10 mouse cellular contexts compared by ENCODE assay signal in the genomic region with DNA sequence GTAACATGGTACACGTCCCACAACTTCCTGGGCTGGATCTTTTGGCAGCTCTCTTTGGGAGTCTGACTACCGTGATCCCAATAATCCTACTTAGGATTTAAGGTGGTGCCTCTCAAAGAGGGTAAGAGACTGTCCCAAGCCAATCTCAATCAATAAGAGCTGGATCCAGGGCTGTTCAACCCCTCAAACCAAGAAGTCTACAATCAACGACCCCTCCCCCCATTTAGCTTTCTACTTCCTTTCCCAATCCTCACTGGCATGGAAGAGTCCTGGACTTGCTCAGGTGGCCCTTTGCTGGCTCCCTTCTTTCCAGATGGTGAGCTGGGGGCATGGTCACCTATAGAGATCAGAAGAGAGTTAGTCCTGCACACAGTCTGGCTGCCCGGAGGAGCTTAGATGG. TPM values are rescaled to one million over a fixed set of nuclear protein-coding genes. Genes with fewer than 3 reads are reported as not detected.
DNase-seq lines count a peak whose midpoint lies in the region; ATAC-seq and TF ChIP-seq lines count a peak whose summit lies in the region.
"Had no signal": no experiment of that assay in that cellular context is flagged by ENCODE, and none has a peak within 500 bp of the region (broad histone marks: within the 10 kb centered on the region; RNA-seq: fewer than 3 reads in every experiment).

No protein-coding gene starts in this region.

- H3K27me3 ChIP-seq in hindbrain, embryonic 10.5 days (ENCODE audit: insufficient read depth, poor library complexity, severe bottlenecking): no peaks in the 10 kb centered on the region
- no peaks in the 10 kb centered on the region for H3K27me3 ChIP-seq in hindbrain, embryonic 11.5 days (ENCODE audit: control insufficient read depth, insufficient read depth, low read length)
- no peaks in the 10 kb centered on the region for H3K27me3 ChIP-seq in embryonic facial prominence, embryonic 12.5 days
- H3K27me3 ChIP-seq in embryonic facial prominence, embryonic 15.5 days: no peaks in the 10 kb centered on the region
- H3K27me3 ChIP-seq in liver, embryonic 14.5 days (ENCODE audit: control insufficient read depth, insufficient read depth, low read length): no peaks in the 10 kb centered on the region

- H3K9ac ChIP-seq in hindbrain, embryonic 11.5 days (ENCODE audit: low read depth, low read length): no peak overlapping the region; the same call in 1 of the 2 replicates
- H3K9ac ChIP-seq in embryonic facial prominence, embryonic 12.5 days: no peak overlapping the region
- no peak overlapping the region for H3K9ac ChIP-seq in embryonic facial prominence, embryonic 15.5 days
- no peak overlapping the region for H3K9ac ChIP-seq in liver, embryonic 14.5 days (replicated peaks)

- H3K36me3 ChIP-seq in hindbrain, embryonic 10.5 days: peaks cover 50% of the 10 kb centered on the region
- H3K36me3 ChIP-seq in hindbrain, embryonic 11.5 days (ENCODE audit: control insufficient read depth, insufficient read depth, low read length): 0 out of 2 replicates have a peak, but pooled peaks cover 5% of the 10 kb centered on the region
- H3K36me3 ChIP-seq in embryonic facial prominence, embryonic 12.5 days: peaks cover 46% of the 10 kb centered on the region
- H3K36me3 ChIP-seq in embryonic facial prominence, embryonic 15.5 days: peaks cover 44% of the 10 kb centered on the region
- peaks cover 3% of the 10 kb centered on the region for H3K36me3 ChIP-seq in liver, embryonic 14.5 days (replicated peaks; ENCODE audit: control insufficient read depth, insufficient read depth, low read depth)

- no peak for DNase-seq in hindbrain, embryonic 10.5 days (ENCODE audit: low spot score)
- DNase-seq in hindbrain, embryonic 11.5 days (ENCODE audit: low spot score): no peak
- DNase-seq in liver, embryonic 14.5 days (ENCODE audit: low read depth in 3 of 3, low spot score in 3 of 3): no peak
- DNase-seq in adrenal gland, postnatal 36 days: no peak
- no peak for DNase-seq in left cerebral cortex, adult 2 months (ENCODE audit: extremely low spot score in 1 of 2, low spot score in 2 of 2)
- no peak for DNase-seq in layer of hippocampus, adult 9-11 months
- DNase-seq: adrenal gland, postnatal 25 days; spleen, adult 18-20 months had no signal

- H3K4me2 ChIP-seq in hindbrain, embryonic 11.5 days (replicated peaks; ENCODE audit: low read depth, low read length): no peak overlapping the region
- peak overlapping the region; percentile 81 for H3K4me2 ChIP-seq in embryonic facial prominence, embryonic 12.5 days (replicated peaks)
- peak overlapping the region; percentile 86 for H3K4me2 ChIP-seq in embryonic facial prominence, embryonic 15.5 days (replicated peaks)
- peak overlapping the region; percentile 99 for H3K4me2 ChIP-seq in liver, embryonic 14.5 days (ENCODE audit: low read depth)

- no peak for TF ChIP-seq EP300 in liver, embryonic 14.5 days (IDR thresholded peaks at IDR 0.05; ENCODE audit: low read depth)

- ATAC-seq in hindbrain, embryonic 11.5 days (ENCODE audit: low FRiP score): no peak
- ATAC-seq in embryonic facial prominence, embryonic 12.5 days (ENCODE audit: insufficient number of reproducible peaks, insufficient read depth, low FRiP score, low TSS enrichment): no peak
- ATAC-seq in embryonic facial prominence, embryonic 15.5 days (ENCODE audit: insufficient number of reproducible peaks, low FRiP score, low TSS enrichment, low read depth): no peak
- ATAC-seq in liver, embryonic 14.5 days (ENCODE audit: insufficient read depth): no peak

- peaks cover 40% of the 10 kb centered on the region for H3K4me1 ChIP-seq in hindbrain, embryonic 10.5 days (replicated peaks)
- H3K4me1 ChIP-seq in hindbrain, embryonic 11.5 days (replicated peaks; ENCODE audit: control insufficient read depth, insufficient read depth, low read length): peaks cover 6% of the 10 kb centered on the region
- peaks cover 15% of the 10 kb centered on the region for H3K4me1 ChIP-seq in embryonic facial prominence, embryonic 12.5 days
- H3K4me1 ChIP-seq in embryonic facial prominence, embryonic 15.5 days: peaks cover 37% of the 10 kb centered on the region
- H3K4me1 ChIP-seq in liver, embryonic 14.5 days (replicated peaks; ENCODE audit: control insufficient read depth in 2 of 2, insufficient read depth in 2 of 2, low read length in 1 of 2): peaks cover 15 to 24% of the 10 kb centered on the region in 2 experiments

- H3K27ac ChIP-seq in hindbrain, embryonic 10.5 days: no peak overlapping the region
- no peak overlapping the region for H3K27ac ChIP-seq in hindbrain, embryonic 11.5 days (ENCODE audit: low read depth, low read length)
- H3K27ac ChIP-seq in embryonic facial prominence, embryonic 12.5 days: 0 out of 2 replicates have a peak overlapping the region, but pooled peaks have one; percentile 98
- peak overlapping the region; percentile 39; the same call in 1 of the 2 replicates for H3K27ac ChIP-seq in embryonic facial prominence, embryonic 15.5 days (replicated peaks)
- H3K27ac ChIP-seq in liver, embryonic 14.5 days: no peak overlapping the region
- H3K27ac ChIP-seq in left cerebral cortex, adult 2 months: no peak overlapping the region

- no peak for TF ChIP-seq CTCF in liver, embryonic 14.5 days (IDR thresholded peaks at IDR 0.05; ENCODE audit: low read depth)
- no peak for TF ChIP-seq CTCF in left cerebral cortex, adult 2 months (IDR thresholded peaks at IDR 0.05)

- H3K9me3 ChIP-seq in hindbrain, embryonic 10.5 days: no peaks in the 10 kb centered on the region
- no peaks in the 10 kb centered on the region for H3K9me3 ChIP-seq in hindbrain, embryonic 11.5 days (ENCODE audit: control insufficient read depth, low read length)
- no peaks in the 10 kb centered on the region for H3K9me3 ChIP-seq in embryonic facial prominence, embryonic 12.5 days
- H3K9me3 ChIP-seq in embryonic facial prominence, embryonic 15.5 days (replicated peaks): no peaks in the 10 kb centered on the region
- no peaks in the 10 kb centered on the region for H3K9me3 ChIP-seq in liver, embryonic 14.5 days (ENCODE audit: control insufficient read depth, low read length)

- WGBS in hindbrain, embryonic 10.5 days: 97% methylated on average over 4 of the region's 4 CpGs
- 92% methylated on average over 4 of the region's 4 CpGs for WGBS in hindbrain, embryonic 11.5 days
- 91% methylated on average over 4 of the region's 4 CpGs for WGBS in embryonic facial prominence, embryonic 12.5 days
- WGBS in embryonic facial prominence, embryonic 15.5 days: 82% methylated on average over 4 of the region's 4 CpGs
- WGBS in liver, embryonic 14.5 days (ENCODE audit: insufficient replicate concordance): 78% methylated on average over 4 of the region's 4 CpGs

- H3K4me3 ChIP-seq in hindbrain, embryonic 10.5 days: peak overlapping the region; percentile 65
- no peak overlapping the region; the same call in 1 of the 2 replicates for H3K4me3 ChIP-seq in hindbrain, embryonic 11.5 days (ENCODE audit: low read depth, low read length)
- 0 out of 2 replicates have a peak overlapping the region, but pooled peaks have one; percentile 51 for H3K4me3 ChIP-seq in embryonic facial prominence, embryonic 12.5 days
- H3K4me3 ChIP-seq in embryonic facial prominence, embryonic 15.5 days (replicated peaks): peak overlapping the region; percentile 59; the same call in 1 of the 2 replicates
- H3K4me3 ChIP-seq in liver, embryonic 14.5 days (ENCODE audit: insufficient read depth in 1 of 2, low read depth in 2 of 2, low read length in 2 of 2): peak overlapping the region in 1 of 2 experiments; percentile 71; a peak in 1 of 4 replicates
- H3K4me3 ChIP-seq in left cerebral cortex, adult 2 months: no peak overlapping the region

- intact Hi-C loops in left cerebral cortex, adult 2 months (cut with DNase I): no loop called here

RNA-seq across cellular contexts. Expression of a gene that starts 1.4 kb away (rescaled TPM):
- polyA plus RNA-seq in hindbrain, embryonic 10.5 days (2016; fragmentation: Nextera tagmentation; extraction: Ambion mirVana): 43.7 and 51.4 TPM in 2 replicates
- polyA plus RNA-seq in hindbrain, embryonic 11.5 days (2014; fragmentation: Nextera tagmentation; extraction: Ambion mirVana): 38.8 and 44.3 TPM in 2 replicates
- polyA plus RNA-seq in embryonic facial prominence, embryonic 12.5 days (2016; fragmentation: Nextera tagmentation; extraction: Ambion mirVana): 44.1 and 46.6 TPM in 2 replicates
- polyA plus RNA-seq in embryonic facial prominence, embryonic 15.5 days (2015; fragmentation: Nextera tagmentation; extraction: Ambion mirVana): 44.1 and 45.2 TPM in 2 replicates
- 11.3 and 11.4 TPM in 2 replicates for polyA plus RNA-seq in liver, embryonic 14.5 days (2012; rRNA removed)
- 13.8 and 15.6 TPM in 2 replicates for polyA plus RNA-seq in liver, embryonic 14.5 days (2014; fragmentation: Nextera tagmentation; extraction: Ambion mirVana)
- 10 to 100 TPM; 23.1 to 30.7 TPM for total RNA-seq in adrenal gland, postnatal 36 days (2021)
- 10 to 100 TPM; 33.3 to 33.4 TPM for total RNA-seq in left cerebral cortex, adult 2 months (2021)

RNA-seq across cellular contexts. Expression of a gene that starts 3.5 kb away (rescaled TPM):
- 3,259 and 3,562 TPM in 2 replicates for polyA plus RNA-seq in hindbrain, embryonic 10.5 days (2016; fragmentation: Nextera tagmentation; extraction: Ambion mirVana)
- 3,904 and 4,056 TPM in 2 replicates for polyA plus RNA-seq in hindbrain, embryonic 11.5 days (2014; fragmentation: Nextera tagmentation; extraction: Ambion mirVana)
- polyA plus RNA-seq in embryonic facial prominence, embryonic 12.5 days (2016; fragmentation: Nextera tagmentation; extraction: Ambion mirVana): 2,582 and 2,586 TPM in 2 replicates
- 2,278 and 2,311 TPM in 2 replicates for polyA plus RNA-seq in embryonic facial prominence, embryonic 15.5 days (2015; fragmentation: Nextera tagmentation; extraction: Ambion mirVana)
- polyA plus RNA-seq in liver, embryonic 14.5 days (2012; rRNA removed): 432 and 443 TPM in 2 replicates
- 1,304 and 1,332 TPM in 2 replicates for polyA plus RNA-seq in liver, embryonic 14.5 days (2014; fragmentation: Nextera tagmentation; extraction: Ambion mirVana)
- 100 to 1,000 TPM; 659 to 740 TPM for total RNA-seq in adrenal gland, postnatal 36 days (2021)
- total RNA-seq in left cerebral cortex, adult 2 months (2021): 1,000 to 10,000 TPM; 1,296 to 1,301 TPM

RNA-seq across cellular contexts. Expression of a gene that starts 13.0 kb away (rescaled TPM):
- 62.7 and 71.3 TPM in 2 replicates for polyA plus RNA-seq in hindbrain, embryonic 10.5 days (2016; fragmentation: Nextera tagmentation; extraction: Ambion mirVana)
- 51.2 and 55.7 TPM in 2 replicates for polyA plus RNA-seq in hindbrain, embryonic 11.5 days (2014; fragmentation: Nextera tagmentation; extraction: Ambion mirVana)
- 145 TPM in 2 replicates for polyA plus RNA-seq in embryonic facial prominence, embryonic 12.5 days (2016; fragmentation: Nextera tagmentation; extraction: Ambion mirVana)
- polyA plus RNA-seq in embryonic facial prominence, embryonic 15.5 days (2015; fragmentation: Nextera tagmentation; extraction: Ambion mirVana): 219 and 226 TPM in 2 replicates
- 11.4 and 17.5 TPM in 2 replicates for polyA plus RNA-seq in liver, embryonic 14.5 days (2012; rRNA removed)
- polyA plus RNA-seq in liver, embryonic 14.5 days (2014; fragmentation: Nextera tagmentation; extraction: Ambion mirVana): 11.4 and 11.6 TPM in 2 replicates
- 10 to 100 TPM; 50.2 to 87.9 TPM for total RNA-seq in adrenal gland, postnatal 36 days (2021)
- total RNA-seq in left cerebral cortex, adult 2 months (2021): 10 to 100 TPM; 16.8 to 17.2 TPM

RNA-seq across cellular contexts. Expression of a gene that starts 16.8 kb away (rescaled TPM):
- polyA plus RNA-seq in hindbrain, embryonic 10.5 days (2016; fragmentation: Nextera tagmentation; extraction: Ambion mirVana): not detected in 2 replicates
- polyA plus RNA-seq in hindbrain, embryonic 11.5 days (2014; fragmentation: Nextera tagmentation; extraction: Ambion mirVana): 0.34 TPM in 1 of 2 replicates, not detected in the other
- polyA plus RNA-seq in embryonic facial prominence, embryonic 12.5 days (2016; fragmentation: Nextera tagmentation; extraction: Ambion mirVana): 0.15 TPM in 1 of 2 replicates, not detected in the other
- 0.16 TPM in 1 of 2 replicates, not detected in the other for polyA plus RNA-seq in embryonic facial prominence, embryonic 15.5 days (2015; fragmentation: Nextera tagmentation; extraction: Ambion mirVana)
- 0.81 TPM in 2 replicates for polyA plus RNA-seq in liver, embryonic 14.5 days (2012; rRNA removed)
- polyA plus RNA-seq in liver, embryonic 14.5 days (2014; fragmentation: Nextera tagmentation; extraction: Ambion mirVana): not detected in 2 replicates
- 1 to 10 TPM; 1.0 to 1.5 TPM for total RNA-seq in adrenal gland, postnatal 36 days (2021)
- 1 to 10 TPM; 8.0 to 9.2 TPM for total RNA-seq in left cerebral cortex, adult 2 months (2021)

RNA-seq across cellular contexts. Expression of a gene that starts 18.5 kb away (rescaled TPM):
- 2.0 and 3.0 TPM in 2 replicates for polyA plus RNA-seq in hindbrain, embryonic 10.5 days (2016; fragmentation: Nextera tagmentation; extraction: Ambion mirVana)
- polyA plus RNA-seq in hindbrain, embryonic 11.5 days (2014; fragmentation: Nextera tagmentation; extraction: Ambion mirVana): 3.0 and 4.7 TPM in 2 replicates
- 1.9 and 2.1 TPM in 2 replicates for polyA plus RNA-seq in embryonic facial prominence, embryonic 12.5 days (2016; fragmentation: Nextera tagmentation; extraction: Ambion mirVana)
- polyA plus RNA-seq in embryonic facial prominence, embryonic 15.5 days (2015; fragmentation: Nextera tagmentation; extraction: Ambion mirVana): 1.4 and 2.8 TPM in 2 replicates
- 0.27 and 0.37 TPM in 2 replicates for polyA plus RNA-seq in liver, embryonic 14.5 days (2012; rRNA removed)
- polyA plus RNA-seq in liver, embryonic 14.5 days (2014; fragmentation: Nextera tagmentation; extraction: Ambion mirVana): 0.21 and 0.25 TPM in 2 replicates
- total RNA-seq in adrenal gland, postnatal 36 days (2021): under 1 TPM in 1 of 2 experiments, not detected in 1; 0.26 TPM
- total RNA-seq in left cerebral cortex, adult 2 months (2021): under 1 TPM; 0.36 to 0.47 TPM
- total RNA-seq: adrenal gland, postnatal 25 days had no signal

Comparison
In these comparisons a context has a peak if more than half of its experiments do, and no peak if none do; other contexts are left out.
1. H3K4me3 ChIP-seq: peak in hindbrain, embryonic 10.5 days (single experiment), embryonic facial prominence, embryonic 12.5 days (single experiment) and embryonic facial prominence, embryonic 15.5 days (single experiment); none in hindbrain, embryonic 11.5 days (single experiment) and left cerebral cortex, adult 2 months (single experiment).
2. H3K27ac ChIP-seq: peak in embryonic facial prominence, embryonic 12.5 days (single experiment) and embryonic facial prominence, embryonic 15.5 days (single experiment); none in hindbrain, embryonic 10.5 days (single experiment), hindbrain, embryonic 11.5 days (single experiment), liver, embryonic 14.5 days (single experiment) and left cerebral cortex, adult 2 months (single experiment).